Mouse (Mus musculus) ovary, postnatal 14 days (tissue): ENCODE measurements around the gene Zfp142.

Experiments
- DNase-seq: peaks from one replicate; pipeline ENCODE4 v3.0.0; 2022; ENCODE audit warnings: low spot score

The Zfp142 gene

GRCm38 (mm10) chr1:74587773-74588445 is at the start of gene Zfp142, which contains the start of gene Bcs1l:
Gene Zfp142, minus strand, starts transcription at chr1:74588246.
Gene Bcs1l, plus strand, starts transcription at chr1:74588289.
- peak; percentile 97 for DNase-seq

- DNase-seq = no peak
These were observed 44.7 kb upstream of the Zfp142 start for GRCm38 (mm10) chr1:74632734-74633133.

- DNase-seq = no peak
These were observed 40.0 kb upstream of the Zfp142 start for GRCm38 (mm10) chr1:74628001-74628400.

- DNase-seq = no peak
These were observed 38.0 kb upstream of the Zfp142 start for GRCm38 (mm10) chr1:74626076-74626475.

- no peak for DNase-seq
These were observed 36.1 kb upstream of the Zfp142 start for GRCm38 (mm10) chr1:74624183-74624582.

- peak; percentile 72 for DNase-seq
These were observed 13.4 kb upstream of the Zfp142 start, which contains the start of the genes Rnf25 and Stk36 for GRCm38 (mm10) chr1:74601267-74601962. Gene Rnf25, minus strand, starts transcription at chr1:74601397. Gene Stk36, plus strand, starts transcription at chr1:74601445.

- no peak for DNase-seq
These were observed 12.6 kb upstream of the Zfp142 start for GRCm38 (mm10) chr1:74600501-74601266.

GRCm38 (mm10) chr1:74594434-74594833 is 6.4 kb upstream of the Zfp142 start:
- DNase-seq = no peak

- DNase-seq = peak; percentile 25
These were observed 743 bp downstream of the Zfp142 start for GRCm38 (mm10) chr1:74587233-74587772.

GRCm38 (mm10) chr1:74584616-74585398 is 3.2 kb downstream of the Zfp142 start:
- no peak for DNase-seq

- no peak for DNase-seq
These were observed 5.4 kb downstream of the Zfp142 start for GRCm38 (mm10) chr1:74582621-74583020.

GRCm38 (mm10) chr1:74569739-74570719 is 18.0 kb downstream of the Zfp142 start:
- DNase-seq = no peak

GRCm38 (mm10) chr1:74565834-74566233 is 22.2 kb downstream of the Zfp142 start:
- DNase-seq = no peak

- DNase-seq = no peak
These were observed 29.0 kb downstream of the Zfp142 start for GRCm38 (mm10) chr1:74559061-74559460.

- DNase-seq = no peak
These were observed 43.9 kb downstream of the Zfp142 start, which contains the start of gene Usp37 for GRCm38 (mm10) chr1:74544184-74544583. Gene Usp37, minus strand, starts transcription at chr1:74544284.

GRCm38 (mm10) chr1:74542451-74542961 is 45.5 kb downstream of the Zfp142 start, which contains the start of gene Plcd4:
Gene Plcd4, plus strand, starts transcription at chr1:74542888.
- peak; percentile 3 for DNase-seq

- no peak for DNase-seq
These were observed 49.4 kb downstream of the Zfp142 start for GRCm38 (mm10) chr1:74538650-74539049.

- DNase-seq = no peak
These were observed 59.5 kb downstream of the Zfp142 start for GRCm38 (mm10) chr1:74528589-74528988.

GRCm38 (mm10) chr1:74524746-74525145 is 63.3 kb downstream of the Zfp142 start:
- DNase-seq = no peak

GRCm38 (mm10) chr1:74519875-74520274 is 68.2 kb downstream of the Zfp142 start:
- DNase-seq = no peak
